Mouse (Mus musculus) erythroid progenitor cell, adult 5-6 weeks (primary cell): ENCODE data around the gene Ren1. TPM values are rescaled to one million over a fixed set of nuclear protein-coding genes. Genes with fewer than 3 reads are reported as not detected.

ENCODE experiments used
- ATAC-seq: replicated peaks from 2 replicates; pipeline ENCODE4 v1.8.0; 2016; ENCODE audit warnings: moderate number of reproducible peaks, mild to moderate bottlenecking, moderate TSS enrichment, inconsistent platforms; ENCODE audit not compliant: poor library complexity, low FRiP score, severe bottlenecking
- total RNA-seq, 2 experiments: library from RNA; stranded (forward) in 1 of 2; stranded (reverse) in 1 of 2; fragments of 150-400 nt in 1 of 2; fragments of 186-747, 209-891 nt in 1 of 2; gene quantifications; 2 replicates each; pipeline versions ENCODE4 v1.2.3 to v1.2.4; 2015 to 2017; ENCODE audit warnings: low replicate concordance in 2 of 2

Ren1 gene
- total RNA-seq, 2 experiments from 2014 or later = not detected

- ATAC-seq = no peak
Measured at GRCm38 (mm10) chr1:133400014-133400725, 49.9 kb downstream of the Ren1 start.

DNA sequence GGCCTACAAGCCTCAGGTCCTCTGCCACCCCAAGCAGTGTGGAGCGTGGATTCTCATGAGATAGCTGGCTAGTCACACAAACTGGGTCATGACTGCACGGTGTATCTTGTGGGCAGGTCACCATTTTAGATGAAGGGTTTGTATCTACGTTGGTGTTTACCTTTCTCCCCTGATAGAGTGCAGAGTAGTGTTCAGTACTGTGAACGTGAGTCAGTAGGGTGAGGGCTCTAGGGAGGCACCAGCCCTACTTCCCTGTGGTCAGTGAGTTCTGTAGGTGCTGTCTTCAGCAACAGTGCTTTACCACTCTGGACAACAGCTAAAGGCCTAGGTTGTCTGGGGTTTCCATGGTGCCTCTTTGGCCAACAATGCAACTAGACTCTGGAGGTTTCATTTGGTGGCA lies 53.7 kb downstream of the Ren1 start:
- ATAC-seq = no peak

DNA sequence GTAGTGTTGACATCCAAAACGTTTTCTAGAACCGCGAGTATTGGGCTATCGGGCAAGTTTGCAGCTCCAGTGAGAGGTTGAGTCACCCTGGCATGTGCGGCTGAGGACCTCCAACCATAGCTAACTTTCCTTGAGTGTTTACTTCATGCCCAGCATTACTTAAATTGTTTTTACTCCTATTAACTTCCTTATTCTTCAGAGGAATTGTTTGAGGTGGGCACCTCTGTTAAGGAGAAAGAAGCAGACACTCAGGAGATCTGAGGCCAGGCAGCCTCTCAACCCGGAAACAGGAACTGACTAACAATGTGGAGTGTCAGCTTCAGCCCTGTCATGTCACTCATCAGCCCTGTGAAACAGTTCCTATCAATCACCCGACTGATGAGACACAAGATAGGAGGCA lies 56.3 kb downstream of the Ren1 start:
- ATAC-seq = no peak

DNA sequence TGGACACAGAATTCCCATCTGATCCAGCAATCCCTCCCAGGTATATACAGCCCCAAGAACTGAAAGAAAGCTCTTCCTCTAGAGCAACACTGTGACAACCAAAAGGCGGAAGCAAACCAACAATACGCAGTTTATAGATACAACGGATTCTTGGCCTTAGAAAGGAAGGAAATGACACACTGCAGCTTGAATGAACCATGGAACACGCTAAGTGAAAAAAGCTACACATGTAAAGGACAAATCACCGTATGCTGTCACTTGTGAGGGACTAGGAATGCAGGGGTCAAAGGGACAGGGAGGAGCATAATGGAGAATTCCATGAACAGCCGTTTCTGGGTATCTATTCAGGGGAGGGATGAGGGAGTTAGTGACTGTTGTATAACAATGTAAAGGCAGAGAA lies 57.1 kb downstream of the Ren1 start:
- no peak for ATAC-seq

- no peak for ATAC-seq
Measured at GRCm38 (mm10) chr1:133408321-133408720, 58.0 kb downstream of the Ren1 start.

- no peak for ATAC-seq
Measured at GRCm38 (mm10) chr1:133408880-133409516, 58.7 kb downstream of the Ren1 start.

DNA sequence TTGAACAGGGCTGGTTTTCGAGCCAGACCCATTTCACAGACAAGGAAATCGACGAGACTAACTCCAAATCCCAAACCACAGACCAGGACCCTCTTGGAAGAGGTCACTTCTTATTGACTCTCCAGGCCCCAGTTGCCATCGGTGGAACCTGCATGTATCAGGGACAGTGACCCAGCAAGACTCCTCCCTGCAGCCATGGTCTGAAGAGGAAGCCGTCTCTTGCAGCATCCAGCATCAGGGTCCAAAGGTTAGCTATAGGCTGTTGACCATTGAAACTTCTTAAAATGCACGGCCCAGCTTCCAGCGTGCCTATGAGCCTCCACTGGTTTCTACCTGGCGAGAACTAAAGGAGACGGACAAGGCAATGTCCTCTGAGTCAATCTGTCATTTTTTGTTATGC lies 59.5 kb downstream of the Ren1 start:
- ATAC-seq = no peak

Other genes with a start within 250 kb of the Ren1 start
- 131 and 152 TPM in 2 replicates for gene Ppp1r15b, start 219.4 kb upstream of the Ren1 start, total RNA-seq (2015; ENCODE audit: low replicate concordance)
- gene Ppp1r15b, start 219.4 kb upstream of the Ren1 start, total RNA-seq (2017; ENCODE audit: low replicate concordance) = 227 and 245 TPM in 2 replicates
- gene Plekha6, start 186.3 kb upstream of the Ren1 start, total RNA-seq (2015; ENCODE audit: low replicate concordance) = 0.36 TPM in 1 of 2 replicates, not detected in the other
- 0.51 TPM in 1 of 2 replicates, not detected in the other for gene Plekha6, start 186.3 kb upstream of the Ren1 start, total RNA-seq (2017; ENCODE audit: low replicate concordance)
- not detected in 2 replicates for gene Golt1a, start 40.7 kb upstream of the Ren1 start, total RNA-seq (2015; ENCODE audit: low replicate concordance)
- not detected in 2 replicates for gene Golt1a, start 40.7 kb upstream of the Ren1 start, total RNA-seq (2017; ENCODE audit: low replicate concordance)
- gene Kiss1, start 28.6 kb upstream of the Ren1 start, total RNA-seq (2015; ENCODE audit: low replicate concordance) = not detected in 2 replicates
- not detected in 2 replicates for gene Kiss1, start 28.6 kb upstream of the Ren1 start, total RNA-seq (2017; ENCODE audit: low replicate concordance)
- gene Etnk2, start 13.1 kb downstream of the Ren1 start, total RNA-seq (2015; ENCODE audit: low replicate concordance) = not detected in 2 replicates
- not detected in 2 replicates for gene Etnk2, start 13.1 kb downstream of the Ren1 start, total RNA-seq (2017; ENCODE audit: low replicate concordance)
- gene Sox13, start 73.9 kb downstream of the Ren1 start, total RNA-seq (2015; ENCODE audit: low replicate concordance) = 1.4 and 3.4 TPM in 2 replicates
- not detected in 2 replicates for gene Sox13, start 73.9 kb downstream of the Ren1 start, total RNA-seq (2017; ENCODE audit: low replicate concordance)